Mouse (Mus musculus) lung, embryonic 15.5 days (tissue): Measurements from ENCODE around the gene Pip5kl1. TPM values are rescaled to one million over a fixed set of nuclear protein-coding genes. Genes with fewer than 3 reads are reported as not detected.

ENCODE experiments used
- ATAC-seq: fragments of 200-750 bp; cut with Nextera tagmentation; 2 replicates; pipeline ENCODE4 v1.8.0; 2017; ENCODE audit warnings: moderate number of reproducible peaks, borderline replicate concordance; ENCODE audit not compliant: low FRiP score, low TSS enrichment; ENCODE audit errors: extremely low read depth
- H3K27ac ChIP-seq: fragments of 300-500 bp; sonication (generic); 2 replicates; pipeline ENCODE4 v1.5.1; 2015; ENCODE audit warnings: moderate library complexity, mild to moderate bottlenecking, inconsistent platforms
- H3K27me3 ChIP-seq: fragments of 300-500 bp; sonication (generic); 2 replicates; pipeline ENCODE4 v1.6.1; 2015; ENCODE audit warnings: inconsistent platforms
- H3K36me3 ChIP-seq: fragments of 300-500 bp; sonication (generic); 2 replicates; pipeline ENCODE4 v1.6.1; 2015; ENCODE audit warnings: inconsistent platforms
- H3K4me1 ChIP-seq: fragments of 300-500 bp; sonication (generic); 2 replicates; pipeline ENCODE4 v1.6.1; 2015; ENCODE audit warnings: inconsistent platforms
- H3K4me2 ChIP-seq: fragments of 300-500 bp; sonication (generic); 2 replicates; pipeline ENCODE4 v1.6.1; 2015; ENCODE audit warnings: inconsistent platforms, mild to moderate bottlenecking, moderate library complexity
- H3K4me3 ChIP-seq: fragments of 300-500 bp; sonication (generic); 2 replicates; pipeline ENCODE4 v1.5.1; 2015; ENCODE audit warnings: mild to moderate bottlenecking, inconsistent platforms
- H3K9ac ChIP-seq: fragments of 300-500 bp; sonication (generic); 2 replicates; pipeline ENCODE4 v1.6.1; 2015; ENCODE audit warnings: inconsistent platforms
- H3K9me3 ChIP-seq: fragments of 300-500 bp; sonication (generic); 2 replicates; pipeline ENCODE4 v1.6.1; 2016; ENCODE audit warnings: inconsistent platforms
- WGBS: fragments of 180-500 bp; shearing (Covaris S2); methylation state at CpG from one replicate; pipeline ENCODE4 v1.1.7; 2015; 5-methylcytosine and 5-hydroxymethylcytosine counted together
- polyA plus RNA-seq: library from polyadenylated mRNA; unstranded; fragments of >200 nt; fragmentation: Nextera tagmentation; extraction: Ambion mirVana; gene quantifications from 2 replicates; pipeline ENCODE4 v1.2.1, GENCODE M21; 2015

The Pip5kl1 gene
- polyA plus RNA-seq, 1 experiment from 2014 or later = 0.30 TPM

GRCm38 (mm10) chr2:32631737-32632394 lies 57.3 kb downstream of the Pip5kl1 start:
- no peaks in the 10 kb centered on the region for H3K9me3 ChIP-seq
- 44% methylated on average over 7 of the region's 7 CpGs for WGBS
- no peak overlapping the region for H3K4me3 ChIP-seq
- no peak overlapping the region; the same call in 1 of the 2 replicates for H3K9ac ChIP-seq
- peak overlapping the region; percentile 43; the same call in 1 of the 2 replicates for H3K27ac ChIP-seq
- no peaks in the 10 kb centered on the region for H3K36me3 ChIP-seq
- no peak for ATAC-seq
- H3K4me2 ChIP-seq = no peak overlapping the region
- H3K4me1 ChIP-seq = peaks cover 45% of the 10 kb centered on the region
- H3K27me3 ChIP-seq = no peaks in the 10 kb centered on the region

Other genes starting within 250 kb of the Pip5kl1 start
- gene Ciz1, start 222.5 kb upstream of the Pip5kl1 start, polyA plus RNA-seq = 47.0 and 47.7 TPM in 2 replicates
- gene Dnm1, start 221.5 kb upstream of the Pip5kl1 start, polyA plus RNA-seq = 7.0 and 7.6 TPM in 2 replicates
- 32.3 and 33.5 TPM in 2 replicates for gene 1110008P14Rik, start 192.9 kb upstream of the Pip5kl1 start, polyA plus RNA-seq
- 2.2 TPM in 2 replicates for gene Lcn2, start 186.5 kb upstream of the Pip5kl1 start, polyA plus RNA-seq
- 22.6 and 25.4 TPM in 2 replicates for gene Ptges2, start 178.9 kb upstream of the Pip5kl1 start, polyA plus RNA-seq
- 6.6 and 7.1 TPM in 2 replicates for gene Naif1, start 124.3 kb upstream of the Pip5kl1 start, polyA plus RNA-seq
- gene Slc25a25, start 123.4 kb upstream of the Pip5kl1 start, polyA plus RNA-seq = 19.6 and 21.5 TPM in 2 replicates
- gene Fam102a, start 39.5 kb upstream of the Pip5kl1 start, polyA plus RNA-seq = 12.3 and 12.6 TPM in 2 replicates
- gene Dpm2, start 3.9 kb upstream of the Pip5kl1 start, polyA plus RNA-seq = 101 and 107 TPM in 2 replicates
- 0.29 TPM in 1 of 2 replicates, not detected in the other for gene 9430097D07Rik, start 887 bp downstream of the Pip5kl1 start, polyA plus RNA-seq
- gene St6galnac4, start 12.3 kb downstream of the Pip5kl1 start, polyA plus RNA-seq = 25.9 and 26.1 TPM in 2 replicates
- 25.0 and 26.2 TPM in 2 replicates for gene St6galnac6, start 24.9 kb downstream of the Pip5kl1 start, polyA plus RNA-seq
- gene Ak1, start 47.0 kb downstream of the Pip5kl1 start, polyA plus RNA-seq = 53.6 and 60.6 TPM in 2 replicates
- gene Eng, start 71.8 kb downstream of the Pip5kl1 start, polyA plus RNA-seq = 102 and 107 TPM in 2 replicates
- gene Fpgs, start 129.3 kb downstream of the Pip5kl1 start, polyA plus RNA-seq = 27.9 and 28.6 TPM in 2 replicates
- gene Cdk9, start 138.3 kb downstream of the Pip5kl1 start, polyA plus RNA-seq = 89.6 and 98.7 TPM in 2 replicates
- 40.5 and 41.4 TPM in 2 replicates for gene Sh2d3c, start 146.3 kb downstream of the Pip5kl1 start, polyA plus RNA-seq
- 0.24 and 0.25 TPM in 2 replicates for gene 6330409D20Rik, start 166.2 kb downstream of the Pip5kl1 start, polyA plus RNA-seq
- 63.9 and 65.6 TPM in 2 replicates for gene Tor2a, start 182.4 kb downstream of the Pip5kl1 start, polyA plus RNA-seq
- 0.43 and 0.69 TPM in 2 replicates for gene Ttc16, start 200.8 kb downstream of the Pip5kl1 start, polyA plus RNA-seq
- 4.9 and 5.4 TPM in 2 replicates for gene Ptrh1, start 201.0 kb downstream of the Pip5kl1 start, polyA plus RNA-seq
- 1.1 and 1.3 TPM in 2 replicates for gene Cfap157, start 209.6 kb downstream of the Pip5kl1 start, polyA plus RNA-seq